Mouse (Mus musculus) mesoderm, embryonic 11.5 days (tissue): ENCODE data around the gene Klra3.
"Not testable (repeated sequence)": the region's sequence is repeated elsewhere in the genome, so short reads cannot be mapped to it uniquely, and the experiment has no call there.

Experiments used
- DNase-seq: peaks from one replicate; pipeline ENCODE4 v3.0.0-alpha.2; 2012; ENCODE audit warnings: low read depth, low spot score

The Klra3 gene

DNA sequence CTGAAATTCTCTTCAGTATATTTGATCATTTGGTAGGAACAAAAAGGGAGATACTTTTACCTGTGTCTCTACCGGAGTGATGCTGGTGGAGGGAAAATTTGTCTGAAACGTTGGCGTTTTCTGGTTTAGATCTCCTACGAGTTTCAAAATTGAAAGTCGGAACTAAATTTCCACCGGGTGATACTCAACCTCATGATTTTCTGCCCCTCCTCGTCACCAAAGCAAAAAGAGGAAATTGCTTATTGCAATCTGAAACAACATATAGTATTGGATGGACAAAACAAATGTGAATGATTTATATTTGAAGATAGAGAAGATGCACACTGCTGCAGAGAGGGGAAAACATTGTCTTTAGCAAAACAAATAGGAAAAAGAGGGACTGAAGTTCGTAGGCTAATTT, at the start of gene Klra3:
Klra3 (minus strand) TSS at position 164 of the 400 bp plus-strand sequence.
- no peak for DNase-seq

DNA sequence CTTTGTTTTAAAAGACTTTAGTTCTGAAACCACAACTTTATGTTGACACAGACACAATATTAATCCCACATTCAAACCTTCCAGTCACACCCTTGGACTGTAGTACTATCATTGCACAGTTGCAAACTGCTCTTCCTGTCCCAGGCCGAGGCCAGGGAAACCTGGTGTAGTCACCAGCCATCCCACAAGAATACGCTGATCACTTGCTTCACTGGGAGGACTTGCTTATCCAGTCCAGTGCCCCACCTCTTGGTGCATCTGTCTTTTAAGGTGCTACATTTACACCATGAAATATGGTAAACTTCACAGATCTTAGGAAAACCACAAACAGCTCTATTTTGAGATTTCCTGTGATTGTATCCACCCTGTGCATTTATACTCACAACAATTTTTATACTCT, 49.4 kb upstream of the Klra3 start, which contains the start of gene Klra1:
Klra1 (minus strand) TSS at position 125 of the 400 bp plus-strand sequence.
- DNase-seq = no peak

DNA sequence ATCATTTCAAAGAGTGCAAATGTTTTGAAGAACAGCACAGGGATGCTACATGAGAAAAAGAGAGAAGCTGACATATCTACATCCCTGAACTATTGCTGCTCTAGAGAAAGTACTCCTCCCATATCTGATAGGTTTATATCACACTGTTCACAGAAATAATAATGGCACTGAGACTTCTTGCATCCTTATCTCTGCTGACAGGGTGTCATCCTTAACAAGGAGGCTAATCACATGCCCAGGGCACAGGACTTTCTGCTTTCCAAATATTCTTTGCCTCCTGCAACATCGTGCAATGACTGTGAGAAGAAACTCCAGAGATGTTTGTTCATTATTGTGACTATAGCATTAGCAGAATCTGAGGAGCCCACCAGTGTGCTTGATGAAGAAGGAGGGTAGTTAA, 48.4 kb upstream of the Klra3 start:
- DNase-seq = no peak

DNA sequence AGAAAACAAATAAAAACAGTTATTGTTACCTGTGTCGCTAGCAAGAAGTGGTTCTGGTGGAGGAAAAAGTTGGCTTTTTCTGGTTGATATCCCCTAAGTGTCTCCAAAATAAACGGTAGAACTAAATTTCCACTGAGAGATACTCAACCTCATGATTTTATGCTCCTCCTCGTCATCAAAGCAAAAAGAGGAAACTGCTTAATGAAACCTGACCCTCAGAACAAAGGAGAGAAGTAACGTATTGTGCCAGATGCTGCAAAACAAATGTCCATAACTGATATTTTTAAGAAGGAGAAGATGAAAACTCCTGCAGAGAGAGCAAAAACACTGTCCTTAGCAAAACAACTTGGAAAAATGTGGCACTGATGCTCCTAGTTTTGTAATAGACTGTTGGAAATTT, 45.0 kb upstream of the Klra3 start:
- DNase-seq = no peak

DNA sequence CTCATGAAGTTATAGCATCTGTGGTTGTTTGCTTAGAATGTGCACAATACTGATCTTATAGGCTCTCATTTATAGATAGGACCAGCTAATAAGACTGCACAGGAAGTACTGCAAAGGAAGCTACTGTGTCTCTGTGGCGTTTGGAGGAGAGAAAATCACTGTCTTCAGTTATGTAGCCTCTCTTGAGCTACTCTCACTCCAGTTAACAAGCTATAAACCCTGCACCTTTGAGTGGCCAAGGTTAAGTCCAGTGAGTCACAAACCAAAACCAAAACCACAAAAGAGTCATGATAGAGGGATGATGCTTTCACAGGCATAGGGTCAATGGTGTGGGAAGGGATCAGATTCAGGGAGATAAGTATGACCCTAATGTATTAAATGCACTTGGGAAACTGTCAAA, 8.0 kb upstream of the Klra3 start:
- DNase-seq = not testable (repeated sequence)

DNA sequence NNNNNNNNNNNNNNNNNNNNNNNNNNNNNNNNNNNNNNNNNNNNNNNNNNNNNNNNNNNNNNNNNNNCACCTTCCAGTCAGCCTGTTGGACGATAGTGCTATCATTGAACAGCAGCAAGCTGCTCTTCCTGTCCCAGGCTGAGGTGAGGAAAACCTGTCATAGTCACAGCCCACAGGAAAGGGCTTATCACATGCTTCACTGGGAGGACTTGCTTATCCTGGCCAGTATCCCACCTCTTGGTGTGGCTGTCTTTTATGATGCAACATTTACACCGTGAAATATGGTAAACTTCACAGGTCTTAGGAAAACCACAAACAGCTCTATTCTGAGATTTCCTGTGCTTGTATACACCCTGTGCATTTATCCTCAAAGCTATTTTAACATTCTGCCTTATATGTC, 4.6 kb upstream of the Klra3 start:
- not testable (repeated sequence) for DNase-seq

DNA sequence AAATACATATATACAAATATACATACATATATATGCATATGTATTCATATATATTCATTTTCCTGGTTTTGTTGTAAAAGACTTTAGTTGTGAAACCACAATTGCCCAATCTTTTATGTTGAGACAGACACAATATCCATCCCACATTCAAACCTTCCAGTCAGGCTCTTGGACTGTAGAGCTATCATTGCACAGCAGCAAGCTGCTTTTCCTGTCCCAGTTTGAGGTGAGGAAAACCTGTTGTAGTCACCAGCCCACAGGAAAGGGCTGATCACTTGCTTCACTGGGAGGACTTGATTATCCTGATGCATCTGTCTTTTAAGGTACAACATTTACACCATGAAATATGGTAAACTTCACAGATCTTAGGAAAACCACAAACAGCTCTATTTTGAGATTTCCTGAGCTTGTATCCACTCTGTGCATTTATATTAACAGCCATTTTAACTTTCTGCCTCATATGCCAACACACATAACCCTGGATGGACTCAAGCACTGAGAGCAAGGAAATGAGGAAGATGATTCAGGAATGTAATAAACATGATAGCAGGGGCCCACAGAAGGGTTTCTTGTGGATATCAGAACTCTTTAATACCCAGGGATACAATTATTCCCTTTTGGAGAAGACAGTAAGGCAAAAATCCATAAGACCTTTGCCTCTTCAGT, 49.3 kb downstream of the Klra3 start:
- DNase-seq = no peak

DNA sequence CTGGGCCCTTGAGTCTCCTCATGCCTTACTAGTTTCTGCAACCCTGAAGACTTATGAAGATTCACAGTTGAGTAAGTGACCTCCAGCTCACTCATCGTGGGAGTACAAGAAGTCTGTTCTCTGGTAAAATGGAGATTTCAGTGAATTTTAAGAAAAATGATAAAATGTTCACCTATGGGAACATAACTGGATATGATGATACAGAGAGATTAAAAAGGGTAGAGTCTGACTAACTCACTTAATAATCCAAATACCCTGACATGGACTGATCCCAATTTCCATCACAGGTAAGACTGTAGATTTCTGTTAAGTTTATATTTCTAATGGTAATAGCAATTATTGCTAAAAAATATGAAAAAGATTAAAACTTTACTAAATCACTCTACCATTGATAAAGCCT, 55.5 kb downstream of the Klra3 start, which contains the start of gene Klra10:
Klra10 (minus strand) TSS at position 101 of the 400 bp plus-strand sequence.
- not testable (repeated sequence) for DNase-seq
